Mouse (Mus musculus): Measurements from ENCODE around the gene Tspear.

Gene Tspear

DNA sequence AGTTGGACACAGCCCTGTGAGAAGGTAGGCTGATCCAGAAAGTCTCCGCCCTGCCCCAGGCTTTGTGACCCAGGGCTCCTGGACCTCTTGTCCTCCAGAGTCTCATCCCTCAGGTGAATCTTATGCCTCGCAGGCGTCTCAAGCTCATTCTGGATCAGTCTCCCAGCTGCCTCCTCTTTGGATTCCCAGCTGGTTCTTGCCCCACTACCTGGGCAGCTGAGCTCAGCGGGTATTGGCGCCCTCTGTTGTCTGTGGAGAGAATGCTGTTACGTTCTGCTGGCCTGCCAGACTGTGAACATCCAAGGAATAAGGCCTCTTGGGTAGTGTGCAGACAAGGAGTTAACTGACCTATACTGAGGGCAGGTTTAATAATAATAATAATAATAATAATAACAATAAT, 192.6 kb downstream of the Tspear start:
- no peak for DNase-seq (ENCODE audit: low spot score)

DNA sequence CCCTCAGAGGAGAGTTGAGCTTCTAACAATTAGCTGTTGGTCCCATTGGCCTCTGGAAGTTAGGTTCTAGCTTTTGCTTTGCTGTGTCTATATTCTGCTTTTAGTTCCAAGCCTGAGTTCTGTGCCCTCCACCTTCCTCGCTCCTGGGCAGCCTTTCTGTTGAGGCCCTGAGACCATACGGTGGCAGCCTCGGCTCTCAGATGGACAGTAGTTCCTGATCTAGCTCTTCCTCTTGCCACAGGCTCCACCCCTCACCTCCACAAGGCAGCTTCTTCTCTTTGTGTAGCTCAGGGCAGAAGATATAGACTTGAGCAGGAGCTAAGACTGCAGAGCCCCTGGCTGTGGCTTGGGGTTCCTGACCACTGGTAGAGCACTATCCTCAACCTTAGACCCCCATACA, 193.9 kb downstream of the Tspear start:
- no peak for DNase-seq (ENCODE audit: low spot score)

DNA sequence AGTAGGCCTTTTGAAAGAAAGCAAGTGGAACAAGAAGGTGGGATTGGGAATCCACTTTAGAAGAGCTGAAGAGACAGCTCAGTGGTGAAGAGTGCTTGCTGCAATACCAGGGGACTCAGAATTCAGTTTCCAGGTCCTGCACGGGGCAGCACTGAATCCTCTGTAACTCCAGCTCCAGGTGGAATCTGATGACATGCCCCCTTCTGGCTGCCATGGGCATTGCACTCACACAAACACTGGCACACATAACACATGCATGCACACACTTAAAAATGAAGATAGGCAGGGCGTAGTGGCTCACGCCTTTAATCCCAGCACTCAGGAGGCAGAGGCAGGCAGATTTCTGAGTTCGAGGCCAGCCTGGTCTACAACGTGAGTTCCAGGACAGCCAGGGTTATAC, 196.2 kb downstream of the Tspear start:
- no peak for DNase-seq (ENCODE audit: low spot score)

DNA sequence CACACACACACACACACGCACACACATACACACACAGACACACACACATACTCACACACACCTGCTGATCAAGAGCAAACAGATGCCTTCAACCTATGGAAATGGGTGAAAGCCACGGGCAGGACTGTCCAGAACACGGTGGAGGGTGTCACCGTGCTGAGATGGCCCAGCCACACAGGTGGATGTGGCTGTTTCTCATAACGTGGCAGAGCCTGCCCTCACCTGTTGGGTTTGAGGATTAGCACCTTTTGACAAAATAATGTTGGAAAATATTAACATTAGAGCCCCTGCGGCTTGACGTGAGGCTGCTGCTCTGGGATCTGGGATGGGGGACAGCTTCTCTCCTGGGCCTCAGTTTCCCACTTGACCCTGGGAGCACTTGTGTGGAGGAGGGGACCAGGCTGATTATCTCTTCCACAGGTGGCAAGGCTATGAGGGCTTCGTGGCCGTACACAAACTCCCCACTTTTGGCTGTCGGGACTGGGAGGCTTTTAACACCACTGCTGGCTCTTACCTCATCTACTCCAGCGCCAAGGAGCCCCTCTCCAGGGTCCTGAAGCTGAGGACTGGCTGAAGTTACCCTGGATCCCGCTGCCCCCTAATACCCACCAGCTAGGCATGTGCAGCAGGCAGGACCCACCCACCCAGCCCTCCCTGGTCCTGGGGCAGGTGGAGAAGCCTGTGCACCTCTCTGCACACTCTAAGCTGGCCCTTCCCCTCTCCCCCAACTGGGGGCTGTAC, 199.8 kb downstream of the Tspear start:
- no peak for DNase-seq (ENCODE audit: low spot score)

DNA sequence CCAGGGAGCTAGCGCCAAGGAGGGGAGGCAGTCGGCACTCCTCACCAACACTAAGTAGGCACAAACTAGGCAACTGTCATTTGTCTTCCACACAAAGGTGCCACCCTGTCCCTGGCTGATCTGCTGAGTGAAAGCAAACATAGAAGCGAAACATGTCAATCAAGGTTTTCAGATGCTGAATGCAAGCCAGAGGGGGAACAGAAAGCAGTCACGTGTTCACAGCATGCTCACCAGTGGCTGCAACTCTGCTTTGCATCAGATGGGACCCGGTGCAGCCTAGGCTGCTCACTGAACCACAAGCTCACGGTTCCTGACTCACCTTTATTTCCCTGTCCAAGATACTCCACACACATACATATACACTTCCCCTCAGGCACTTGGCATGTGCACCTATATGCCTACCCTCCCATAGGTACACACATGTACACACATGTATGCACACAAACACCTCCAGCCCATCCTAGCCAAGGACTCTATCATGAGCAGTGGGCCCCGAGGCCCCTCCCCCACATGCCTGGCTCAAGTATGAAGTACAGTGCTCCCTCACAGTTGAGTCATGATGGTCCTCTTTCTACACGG, 204.7 kb downstream of the Tspear start:
- no peak for DNase-seq (ENCODE audit: low spot score)

DNA sequence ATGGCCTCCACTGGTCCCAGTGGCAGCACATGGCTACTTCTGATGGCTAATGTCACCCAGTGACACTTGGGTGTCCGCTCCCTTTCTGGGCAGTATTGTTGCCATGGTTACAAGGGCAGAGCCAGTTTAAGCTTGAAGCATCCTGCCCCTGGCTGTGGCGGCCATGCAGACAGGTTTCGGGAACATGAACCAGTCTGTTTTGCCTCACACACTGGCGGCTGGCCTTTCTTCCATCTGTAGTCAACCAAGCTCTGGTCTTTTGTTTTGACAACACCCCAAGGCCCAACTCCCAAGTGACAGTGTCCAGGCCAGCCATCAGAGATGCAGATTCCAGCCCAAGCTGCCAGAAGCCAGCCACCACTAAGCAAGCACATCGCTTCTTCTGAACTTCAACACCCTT, 209.2 kb downstream of the Tspear start:
- no peak for DNase-seq (ENCODE audit: low spot score)

DNA sequence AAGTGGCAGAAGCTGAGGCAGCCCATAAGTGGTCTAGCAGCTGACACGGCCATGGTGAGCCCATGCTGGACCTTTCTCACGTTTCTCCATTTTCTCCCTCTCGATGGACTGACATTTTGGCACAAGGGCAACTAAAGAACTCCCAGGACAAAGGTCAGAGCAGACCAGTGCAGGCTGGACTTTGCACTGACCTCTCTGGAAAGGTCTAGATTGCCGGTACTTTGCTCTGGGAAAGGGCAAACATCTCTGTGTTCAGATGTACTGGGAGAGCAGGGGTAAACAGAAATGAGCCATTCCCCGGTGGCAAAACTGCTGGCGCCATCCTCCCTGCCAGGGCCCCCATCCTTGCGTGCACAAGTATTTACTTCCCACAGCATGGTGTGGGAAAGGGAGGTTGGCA, 213.8 kb downstream of the Tspear start:
- DNase-seq (ENCODE audit: low spot score) = no peak

DNA sequence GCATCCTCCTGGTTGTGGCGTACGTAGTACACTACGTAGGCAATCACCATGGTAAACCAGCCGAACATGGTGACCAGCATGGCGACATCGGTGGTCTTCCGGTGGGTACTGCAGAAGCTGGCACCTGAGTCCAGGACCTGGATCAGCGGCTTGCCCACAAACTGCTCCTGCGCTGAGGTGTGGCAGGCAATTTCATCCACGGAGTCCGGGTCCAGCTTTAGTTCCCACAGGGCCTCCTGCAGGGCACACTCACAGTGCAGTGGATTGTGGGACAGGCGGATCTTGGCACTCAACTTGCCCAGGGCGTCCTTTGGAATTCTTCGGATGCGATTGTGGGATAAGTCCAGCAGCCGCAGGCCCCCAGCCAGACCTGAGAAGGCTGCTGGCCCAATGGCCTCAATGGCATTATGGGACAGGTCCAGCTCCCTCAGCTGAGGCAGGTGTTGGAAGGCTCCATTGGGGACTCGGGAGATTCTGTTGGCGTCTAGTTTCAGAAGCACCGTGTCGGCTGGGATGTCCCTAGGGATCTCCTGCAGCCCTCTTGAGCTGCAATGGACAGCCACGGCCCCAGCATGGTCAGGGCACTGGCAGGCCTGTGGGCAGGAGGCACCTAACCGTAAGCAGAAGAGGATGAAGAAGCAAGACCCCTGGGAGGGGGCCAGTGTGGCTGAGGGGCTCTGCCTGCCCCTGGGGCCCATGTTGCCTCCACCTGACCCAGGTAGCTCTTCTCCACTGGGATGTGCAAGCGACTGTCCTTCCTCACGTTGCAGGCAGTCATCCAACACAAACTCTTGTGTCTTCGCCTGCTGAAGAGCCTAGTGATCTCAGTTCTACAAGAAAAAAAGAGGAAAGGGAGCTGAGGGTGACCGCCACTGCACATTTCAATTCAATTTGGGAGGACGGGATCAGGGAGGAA, 214.8 kb downstream of the Tspear start:
- no peak for DNase-seq (ENCODE audit: low spot score)

DNA sequence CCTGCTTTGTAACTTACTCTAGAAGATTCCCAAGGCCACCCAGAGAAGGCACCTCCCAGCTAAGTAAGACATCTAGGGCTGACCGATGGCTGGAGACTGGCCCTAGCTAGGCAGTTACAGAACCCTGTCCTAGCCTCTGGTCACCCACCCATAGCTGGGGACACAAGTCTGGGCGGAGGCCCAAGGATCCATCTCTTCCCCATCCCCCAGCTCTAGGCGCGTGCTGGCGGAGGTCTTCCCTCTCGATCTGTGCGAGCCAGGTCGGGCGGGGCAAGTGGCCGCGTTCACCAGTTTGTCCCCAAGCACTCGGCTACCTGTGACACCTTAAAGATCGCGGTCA, 215.5 kb downstream of the Tspear start:
- no peak for DNase-seq (ENCODE audit: low spot score)

DNA sequence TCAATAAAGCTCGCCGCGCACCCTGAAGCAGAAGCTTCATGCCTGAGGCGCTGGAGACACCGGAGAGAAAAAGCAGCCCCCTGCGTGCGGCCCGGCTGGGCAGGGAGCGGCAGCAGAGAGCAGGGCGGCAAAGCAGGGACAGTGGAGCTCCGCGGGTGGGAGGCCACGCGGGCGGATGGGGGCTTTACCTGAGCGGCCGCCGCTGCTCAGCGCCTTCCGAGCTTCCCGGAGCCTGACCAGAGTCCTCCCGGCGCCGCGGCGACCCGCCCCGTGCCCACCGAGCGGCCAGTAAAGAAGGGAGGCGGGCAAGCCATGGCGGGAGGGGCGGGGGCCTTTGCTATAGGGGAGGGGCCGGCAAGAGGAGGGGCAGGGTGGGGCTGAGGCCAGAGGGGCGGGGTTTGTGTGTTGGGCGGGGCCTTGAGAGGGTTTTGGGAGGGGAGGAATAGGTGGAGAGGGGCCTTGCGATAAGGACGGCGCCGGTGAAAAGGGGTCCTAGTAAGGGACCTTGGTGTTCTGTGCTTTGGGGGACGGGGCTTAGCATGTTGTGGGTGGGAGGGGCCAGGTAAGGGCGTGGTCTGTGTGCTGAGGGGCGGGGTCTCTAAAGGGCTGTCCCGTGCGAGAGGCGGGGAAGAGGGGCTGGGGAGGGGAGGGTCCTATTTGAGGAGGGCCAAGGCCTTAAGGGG, 216.0 kb downstream of the Tspear start, which contains the start of gene Lrrc3:
Gene Lrrc3 (minus strand): TSS at position 326 of the 683 bp plus-strand sequence.
- DNase-seq (ENCODE audit: low spot score) = peak; percentile 30

DNA sequence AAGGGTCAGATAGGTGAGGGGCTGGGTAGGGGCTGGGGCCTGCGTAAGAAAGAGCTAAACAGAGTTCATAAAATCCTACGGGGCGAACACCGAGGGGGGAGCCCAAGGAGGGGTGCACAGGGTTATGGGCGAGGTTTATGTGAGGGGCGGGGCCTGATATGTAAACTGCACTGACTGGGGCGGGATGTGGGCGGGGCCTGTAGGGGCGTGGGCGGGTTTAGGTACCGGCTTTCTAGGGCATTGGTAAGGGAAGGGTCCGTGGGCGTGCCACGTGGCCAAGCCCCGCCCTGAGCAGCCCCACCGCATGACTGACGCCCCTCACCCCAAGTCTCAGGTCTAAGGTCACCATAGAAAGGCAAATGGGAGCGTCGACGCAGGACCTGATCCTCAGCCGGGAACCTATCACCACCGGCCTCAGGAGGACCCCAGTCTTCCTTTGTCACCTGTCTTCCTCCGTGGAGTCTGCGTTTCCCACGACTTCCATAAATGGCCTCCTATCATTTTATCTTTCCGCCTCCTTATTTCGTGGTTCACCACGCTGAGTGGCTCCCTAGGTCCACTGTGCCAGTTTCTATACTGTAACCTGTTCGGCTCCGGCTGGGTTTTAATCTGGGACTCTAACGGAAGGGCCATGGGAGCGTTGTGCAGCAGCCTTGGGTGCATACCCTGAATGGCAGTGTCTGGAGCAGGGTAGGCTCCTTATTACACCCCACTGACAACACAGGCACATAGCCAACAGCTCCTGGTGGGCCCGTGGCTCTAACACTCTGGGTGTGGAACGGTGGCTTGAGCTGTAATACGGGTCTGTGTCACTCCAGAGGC, 216.7 kb downstream of the Tspear start:
- no peak for DNase-seq (ENCODE audit: low spot score)

DNA sequence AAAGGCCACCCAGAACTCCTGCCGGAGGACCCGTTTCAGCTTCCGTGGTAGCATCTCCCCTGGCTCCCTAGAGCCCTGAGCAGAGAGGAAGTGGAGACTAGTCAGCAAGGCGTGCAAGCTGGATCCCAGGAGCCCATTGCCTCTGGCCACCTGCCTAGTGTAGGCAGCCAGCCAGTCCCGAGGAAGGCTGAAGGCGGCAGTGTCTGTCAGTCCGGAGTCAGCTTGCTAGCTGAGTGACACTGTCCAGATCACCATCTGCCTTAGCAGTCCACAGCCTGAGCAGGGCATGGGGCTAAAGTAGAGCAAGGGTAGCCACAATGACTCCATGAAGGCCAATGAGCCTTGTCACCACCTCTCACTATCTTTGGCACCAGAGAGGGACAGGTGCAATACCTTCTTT, 226.2 kb downstream of the Tspear start:
- no peak for DNase-seq (ENCODE audit: low spot score)

DNA sequence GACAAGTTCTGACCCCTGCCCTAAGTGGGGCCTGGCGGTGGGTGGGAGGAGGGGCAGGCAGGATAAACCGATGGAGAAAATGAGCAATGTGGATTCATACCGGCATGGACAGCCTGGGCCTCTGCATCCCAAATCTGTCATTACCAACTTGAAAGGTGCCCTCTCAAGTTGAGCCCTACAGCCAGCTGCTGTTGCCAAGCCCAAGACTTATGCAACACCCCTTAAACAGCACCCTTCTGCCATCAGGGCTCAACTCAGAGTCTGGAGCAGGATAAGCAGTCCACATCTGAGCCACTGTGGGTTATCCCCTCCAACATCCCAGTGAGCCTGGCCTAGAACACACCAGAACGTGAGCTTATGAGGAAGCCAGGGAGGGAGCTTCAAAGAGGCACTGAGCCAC, 226.9 kb downstream of the Tspear start:
- no peak for DNase-seq (ENCODE audit: low spot score)

DNA sequence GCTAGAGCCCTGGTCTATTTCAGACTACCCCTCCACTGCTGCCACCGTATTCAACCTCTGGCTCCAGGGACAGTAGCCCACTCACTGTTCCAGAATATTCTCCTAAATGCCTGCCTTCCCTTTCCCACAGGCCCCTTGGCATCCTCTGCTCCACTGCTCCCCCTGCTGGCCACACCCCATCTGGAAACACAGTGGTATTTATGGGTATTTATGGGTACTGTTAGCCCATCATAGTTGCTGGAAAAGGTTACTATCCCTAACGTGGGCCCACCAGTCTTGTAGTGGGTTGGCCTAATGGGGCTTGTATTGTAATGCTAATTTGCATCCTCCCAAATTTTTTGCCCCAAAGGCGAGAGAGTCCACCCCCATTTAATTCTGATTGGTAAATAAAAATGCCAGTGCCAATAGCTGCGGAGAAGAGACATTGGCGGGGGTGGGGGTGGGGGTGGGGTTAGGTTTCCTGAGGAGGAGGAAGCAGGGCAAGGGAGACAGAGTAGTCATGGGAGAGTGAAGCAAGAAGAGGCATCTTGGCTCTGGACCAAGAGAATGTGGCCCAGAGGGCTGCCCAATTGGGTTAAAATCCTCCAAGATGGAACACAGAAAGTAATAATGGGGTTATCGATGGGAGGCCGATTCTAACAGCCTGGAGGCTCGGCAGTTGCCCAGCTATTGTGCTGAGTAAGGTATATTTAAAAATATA, 230.4 kb downstream of the Tspear start:
- DNase-seq (ENCODE audit: low spot score) = no peak

DNA sequence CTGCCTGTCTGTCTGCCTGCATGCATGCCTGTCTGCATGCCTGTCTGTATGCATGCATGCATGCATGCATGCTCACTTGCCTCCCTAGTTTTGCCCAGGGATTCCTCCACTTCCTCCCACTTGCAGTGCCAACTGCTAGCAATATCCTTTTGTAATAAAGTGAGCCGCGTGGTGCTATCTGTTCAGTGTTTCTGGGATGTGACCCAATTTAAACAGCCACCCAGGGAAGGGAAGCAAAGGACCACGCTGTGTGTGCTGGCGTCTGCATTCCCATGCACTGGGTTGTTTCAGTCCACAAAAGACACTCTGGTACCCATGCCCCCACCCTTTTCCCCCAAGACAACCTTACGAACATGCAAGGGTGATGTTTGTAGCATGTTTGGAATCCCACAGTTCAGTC, 234.6 kb downstream of the Tspear start:
- no peak for DNase-seq (ENCODE audit: low spot score)

DNA sequence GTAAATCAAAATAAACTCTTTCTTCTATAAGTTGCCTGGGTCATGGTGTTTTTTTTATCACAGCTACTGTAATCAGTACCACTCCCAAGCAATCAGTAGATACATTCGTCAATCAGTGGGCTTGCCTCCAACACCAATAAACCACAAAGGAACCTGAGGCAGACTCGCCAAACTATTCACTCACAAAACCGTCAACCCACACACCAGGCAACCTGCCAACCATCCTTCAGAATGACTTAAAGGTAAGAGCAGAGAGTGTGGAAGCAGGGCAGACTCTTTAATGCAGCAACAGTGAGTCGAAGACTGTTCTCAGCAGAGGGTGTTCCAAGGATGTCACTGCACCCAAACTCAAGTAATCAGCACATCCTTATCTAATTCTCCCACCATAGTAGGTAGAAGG, 236.3 kb downstream of the Tspear start:
- DNase-seq (ENCODE audit: low spot score) = no peak

DNA sequence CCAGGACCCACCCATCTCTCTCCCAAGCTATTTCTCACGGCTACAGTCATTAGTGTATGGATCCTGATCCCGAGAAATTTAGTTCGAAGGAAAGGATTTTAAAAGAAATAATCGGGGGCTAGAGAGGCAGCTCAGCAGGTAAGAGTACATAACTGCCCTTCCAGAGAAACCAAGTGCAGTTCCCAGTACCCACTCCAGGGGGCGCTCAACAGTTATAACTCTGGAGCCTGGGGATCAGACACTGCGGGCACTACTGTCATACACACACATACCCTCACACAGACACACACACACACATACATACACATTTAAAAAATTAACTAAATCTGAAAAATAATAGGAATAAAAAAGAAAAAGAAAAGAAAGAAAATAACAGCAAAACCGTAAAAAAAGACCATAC, 239.8 kb downstream of the Tspear start:
- DNase-seq (ENCODE audit: low spot score) = no peak

DNA sequence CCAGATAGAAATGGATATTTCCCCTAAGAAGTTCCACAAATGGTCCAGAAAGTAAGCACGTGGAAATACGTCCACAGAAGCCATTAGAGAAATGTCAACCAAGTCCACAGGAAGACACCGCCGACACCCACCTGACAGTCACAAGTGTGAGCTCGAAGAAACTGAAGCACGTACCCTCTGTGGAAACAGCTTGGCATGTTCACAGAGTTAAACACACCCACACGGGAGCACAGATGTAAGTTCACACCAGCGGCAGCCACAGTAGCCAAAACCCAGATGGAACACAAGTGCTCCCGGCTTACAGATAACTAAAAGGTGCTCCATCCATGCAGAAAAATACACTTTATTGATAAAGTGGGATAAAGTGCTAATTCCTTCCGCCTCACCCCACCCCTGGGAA, 241.0 kb downstream of the Tspear start:
- no peak for DNase-seq (ENCODE audit: low spot score)
